Mouse (Mus musculus) ovary, postnatal 14 days (tissue): ENCODE measurements around the gene Nsdhl.

Source experiments
- DNase-seq: peaks from one replicate; pipeline ENCODE4 v3.0.0; 2022; ENCODE audit warnings: low spot score

The Nsdhl gene

DNA sequence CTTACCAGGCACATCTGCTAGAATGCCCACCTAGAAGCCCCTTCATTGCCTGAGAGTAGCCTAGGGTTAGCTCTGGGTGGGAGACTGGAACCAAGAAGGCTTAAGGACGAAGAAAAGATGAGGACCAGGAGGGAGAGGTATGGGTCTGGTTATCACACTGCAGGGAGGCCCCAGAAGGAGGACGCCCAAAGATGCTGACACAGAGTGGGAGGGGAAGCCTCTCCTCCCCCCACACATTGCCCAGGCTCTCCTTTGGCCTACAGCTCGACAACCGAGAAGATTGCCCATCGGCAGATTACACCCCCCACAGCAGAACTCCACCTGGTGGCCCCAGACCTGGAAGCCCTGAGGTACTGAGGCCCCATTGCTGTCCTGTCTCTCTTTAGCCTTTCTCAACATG is 84.8 kb downstream of the Nsdhl start:
- no peak for DNase-seq

DNA sequence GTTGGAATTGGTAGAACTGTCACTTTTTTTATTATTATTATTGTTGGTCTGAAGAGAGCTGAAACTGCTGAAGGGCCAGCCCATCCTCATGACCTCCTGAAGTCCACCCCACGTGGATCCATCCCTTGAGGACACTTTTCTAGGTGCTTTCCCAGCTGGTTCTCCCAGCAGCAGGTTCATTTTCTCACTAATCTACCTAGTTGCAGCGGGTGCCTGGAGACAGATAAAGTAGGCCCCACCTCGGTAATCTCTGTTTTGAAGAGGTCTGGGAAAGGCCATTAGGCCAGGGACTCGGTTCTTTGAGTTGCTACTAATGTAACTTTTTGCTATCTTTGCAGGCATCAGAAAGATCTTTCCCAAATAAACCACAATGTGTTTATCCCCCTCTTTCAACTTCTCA is 87.3 kb downstream of the Nsdhl start:
- no peak for DNase-seq

DNA sequence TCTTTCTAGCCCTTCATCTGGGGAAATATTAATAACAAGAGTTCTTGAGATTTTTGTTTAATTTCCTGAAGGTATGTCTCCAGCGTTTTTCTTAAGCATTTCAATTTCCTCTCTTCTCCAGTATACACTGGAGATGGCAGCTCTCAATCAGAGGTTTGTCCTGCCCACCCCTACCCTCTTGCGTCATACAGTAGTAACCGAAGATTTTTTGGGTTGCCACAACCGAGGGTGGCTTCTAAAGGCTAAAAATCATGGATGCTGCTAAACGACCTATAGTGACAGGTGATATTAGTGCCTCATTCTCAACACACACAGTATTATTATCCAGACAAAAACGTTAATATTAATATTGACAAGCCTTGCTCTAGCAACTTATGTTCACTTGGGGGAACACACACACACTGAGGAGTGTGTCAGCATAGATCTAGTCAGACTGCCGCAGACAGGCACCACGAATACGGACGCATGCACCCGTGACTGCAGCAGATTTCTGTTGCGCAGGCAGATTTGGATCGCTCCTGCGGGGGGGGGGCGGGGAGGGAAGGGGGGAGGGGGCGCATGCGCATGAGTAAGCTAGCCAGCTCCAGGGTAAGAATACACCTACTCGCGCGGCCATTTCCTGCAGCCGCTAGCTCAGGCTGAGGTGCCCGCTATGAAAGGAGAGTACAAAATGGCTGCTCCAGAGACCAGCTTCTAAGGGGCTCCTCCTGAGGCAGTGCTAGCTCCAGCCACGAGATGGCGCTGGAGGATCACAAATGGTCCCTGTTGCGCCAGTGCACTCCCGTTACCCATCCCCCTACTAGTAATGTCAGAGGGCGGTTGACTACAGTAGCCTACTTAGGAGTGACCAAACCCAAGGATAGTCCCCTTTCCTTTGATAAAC is 89.5 kb downstream of the Nsdhl start:
- DNase-seq, result peak; percentile 88
